ENCODE assay signal across 11 mouse cellular contexts in genomic region chr14:114685133-114685532, GRCm38 (mm10).
DNase-seq lines count a peak whose midpoint lies in the region; ATAC-seq and TF ChIP-seq lines count a peak whose summit lies in the region.
"Had no signal": no experiment of that assay in that cellular context is flagged by ENCODE, and none has a peak within 500 bp of the region (broad histone marks: within the 10 kb centered on the region; RNA-seq: fewer than 3 reads in every experiment).

No protein-coding gene starts in this region.

- no peaks in the 10 kb centered on the region for H3K36me3 ChIP-seq in liver, adult 2 months (ENCODE audit: control insufficient read depth, insufficient read depth, low read length)
- H3K36me3 ChIP-seq in liver, embryonic 12.5 days = no peaks in the 10 kb centered on the region
- H3K36me3 ChIP-seq: liver, embryonic 15.5 days had no signal

- no peak for DNase-seq in frontal cortex, postnatal 25 days (ENCODE audit: low spot score in 2 of 2)
- peak; percentile 37 for DNase-seq in liver, adult 2 months (ENCODE audit: extremely low read depth, low read depth, low spot score)
- DNase-seq in Patski (ENCODE audit: low read depth, low spot score) = no peak
- peak; percentile 30 for DNase-seq in right cerebral cortex, postnatal 14 days
- no peak for DNase-seq in gastrocnemius, postnatal 4 days (ENCODE audit: low spot score in 2 of 2)
- DNase-seq in urinary bladder, postnatal 25 days (ENCODE audit: low spot score) = no peak
- DNase-seq: heart, adult 18-20 months; thymus, adult 18-20 months had no signal

- no peaks in the 10 kb centered on the region for H3K27me3 ChIP-seq in liver, adult 2 months (ENCODE audit: control insufficient read depth, insufficient read depth, low read length)
- H3K27me3 ChIP-seq in liver, embryonic 12.5 days (replicated peaks) = no peaks in the 10 kb centered on the region
- no peaks in the 10 kb centered on the region for H3K27me3 ChIP-seq in Patski
- H3K27me3 ChIP-seq: liver, embryonic 15.5 days had no signal

- WGBS in liver, adult 2 months = 52% methylated on average over 1 of the region's 1 CpGs
- 42% methylated on average over 1 of the region's 1 CpGs for WGBS in liver, embryonic 12.5 days (ENCODE audit: insufficient replicate concordance)

- peak; percentile 93 for ATAC-seq in frontal cortex, adult (ENCODE audit: low TSS enrichment)
- no peak for ATAC-seq in liver, embryonic 12.5 days
- no peak for ATAC-seq in Patski

- TF ChIP-seq POLR2A in liver, adult 2 months (IDR thresholded peaks at IDR 0.05; ENCODE audit: extremely low read depth, insufficient read depth, low read length) = no peak

- no peak overlapping the region for H3K9ac ChIP-seq in liver, adult 2 months (ENCODE audit: low read depth, low read length)
- H3K9ac ChIP-seq in liver, embryonic 12.5 days = no peak overlapping the region
- H3K9ac ChIP-seq: liver, embryonic 15.5 days had no signal

- POLR2A ChIA-PET in Patski (lab: Charles Lee) = no interaction called here

- no peak overlapping the region for H3K4me3 ChIP-seq in liver, adult 2 months (ENCODE audit: insufficient read depth, low read depth, low read length)
- no peak overlapping the region for H3K4me3 ChIP-seq in liver, embryonic 12.5 days
- H3K4me3 ChIP-seq: liver, embryonic 15.5 days had no signal

- H3K9me3 ChIP-seq in liver, embryonic 12.5 days (replicated peaks) = no peaks in the 10 kb centered on the region
- H3K9me3 ChIP-seq: liver, embryonic 15.5 days had no signal

- in situ Hi-C loops in Patski (cut with MboI; ENCODE audit: low pct_unique_long_range_greater_than_20kb) = no loop called here

- H3K27ac ChIP-seq in liver, adult 2 months (replicated peaks; ENCODE audit: insufficient read depth, low read depth, low read length) = no peak overlapping the region
- no peak overlapping the region for H3K27ac ChIP-seq in liver, embryonic 12.5 days
- H3K27ac ChIP-seq: liver, embryonic 15.5 days had no signal

- no peaks in the 10 kb centered on the region for H3K4me1 ChIP-seq in liver, adult 2 months (ENCODE audit: control insufficient read depth, insufficient read depth, low read length)
- H3K4me1 ChIP-seq in liver, embryonic 12.5 days = no peaks in the 10 kb centered on the region
- H3K4me1 ChIP-seq: liver, embryonic 15.5 days had no signal

- CTCF ChIA-PET in Patski (lab: Charles Lee) = no interaction called here

- H3K4me2 ChIP-seq in liver, embryonic 12.5 days = no peak overlapping the region
- H3K4me2 ChIP-seq: liver, embryonic 15.5 days had no signal

- H3K79me2 ChIP-seq in liver, adult 2 months (ENCODE audit: control insufficient read depth, insufficient read depth, low read length) = no peaks in the 10 kb centered on the region

- peak; percentile 61 for TF ChIP-seq CTCF in liver, adult 2 months (IDR thresholded peaks at IDR 0.05; ENCODE audit: low read depth, low read length)
- peak; percentile 20 for TF ChIP-seq CTCF in Patski (IDR thresholded peaks at IDR 0.05)

Comparison
In these comparisons a context has a peak if more than half of its experiments do, and no peak if none do; other contexts are left out.
1. DNase-seq: peak in liver, adult 2 months (single experiment) and right cerebral cortex, postnatal 14 days (single experiment); none in frontal cortex, postnatal 25 days (0 of 2), Patski (single experiment), gastrocnemius, postnatal 4 days (0 of 2) and urinary bladder, postnatal 25 days (single experiment).